Mouse (Mus musculus) midbrain, embryonic 15.5 days (tissue): Measurements from ENCODE around the gene Zfp609. TPM values are rescaled to one million over a fixed set of nuclear protein-coding genes. Genes with fewer than 3 reads are reported as not detected.
"Not testable (repeated sequence)": the region's sequence is repeated elsewhere in the genome, so short reads cannot be mapped to it uniquely, and the experiment has no call there.

Experiments
- ATAC-seq: fragments of 200-750 bp; cut with Nextera tagmentation; replicated peaks from 2 replicates; pipeline ENCODE4 v1.8.0; 2017; ENCODE audit warnings: moderate TSS enrichment
- H3K27ac ChIP-seq: fragments of 300-500 bp; sonication (generic); 2 replicates; pipeline ENCODE4 v1.5.1; 2015; ENCODE audit warnings: mild to moderate bottlenecking, inconsistent platforms
- H3K27me3 ChIP-seq: fragments of 300-500 bp; sonication (generic); replicated peaks from 2 replicates; pipeline ENCODE4 v1.6.1; 2015; ENCODE audit warnings: inconsistent platforms
- H3K36me3 ChIP-seq: fragments of 300-500 bp; sonication (generic); replicated peaks from 2 replicates; pipeline ENCODE4 v1.6.1; 2015; ENCODE audit warnings: inconsistent platforms
- H3K4me1 ChIP-seq: fragments of 300-500 bp; sonication (generic); 2 replicates; pipeline ENCODE4 v1.6.1; 2015; ENCODE audit warnings: inconsistent platforms
- H3K4me2 ChIP-seq: fragments of 300-500 bp; sonication (generic); 2 replicates; pipeline ENCODE4 v1.6.1; 2015; ENCODE audit warnings: inconsistent platforms, mild to moderate bottlenecking, moderate library complexity
- H3K4me3 ChIP-seq: fragments of 300-500 bp; sonication (generic); 2 replicates; pipeline ENCODE4 v1.5.1; 2015; ENCODE audit warnings: mild to moderate bottlenecking, inconsistent platforms
- H3K9ac ChIP-seq: fragments of 300-500 bp; sonication (generic); 2 replicates; pipeline ENCODE4 v1.6.1; 2015; ENCODE audit warnings: mild to moderate bottlenecking, inconsistent platforms
- H3K9me3 ChIP-seq: fragments of 300-500 bp; sonication (generic); 2 replicates; pipeline ENCODE4 v1.6.1; 2016; ENCODE audit warnings: inconsistent platforms
- WGBS: fragments of 180-500 bp; shearing (Covaris S2); methylation state at CpG from one replicate; pipeline ENCODE4 v1.1.7; 2015; ENCODE audit warnings: mixed read lengths; 5-methylcytosine and 5-hydroxymethylcytosine counted together
- polyA plus RNA-seq: library from polyadenylated mRNA; unstranded; fragments of >200 nt; fragmentation: Nextera tagmentation; extraction: Ambion mirVana; gene quantifications from 2 replicates; pipeline ENCODE4 v1.2.1, GENCODE M21; 2015

Zfp609 gene
- polyA plus RNA-seq, 1 experiment from 2014 or later = 8.7 TPM

DNA sequence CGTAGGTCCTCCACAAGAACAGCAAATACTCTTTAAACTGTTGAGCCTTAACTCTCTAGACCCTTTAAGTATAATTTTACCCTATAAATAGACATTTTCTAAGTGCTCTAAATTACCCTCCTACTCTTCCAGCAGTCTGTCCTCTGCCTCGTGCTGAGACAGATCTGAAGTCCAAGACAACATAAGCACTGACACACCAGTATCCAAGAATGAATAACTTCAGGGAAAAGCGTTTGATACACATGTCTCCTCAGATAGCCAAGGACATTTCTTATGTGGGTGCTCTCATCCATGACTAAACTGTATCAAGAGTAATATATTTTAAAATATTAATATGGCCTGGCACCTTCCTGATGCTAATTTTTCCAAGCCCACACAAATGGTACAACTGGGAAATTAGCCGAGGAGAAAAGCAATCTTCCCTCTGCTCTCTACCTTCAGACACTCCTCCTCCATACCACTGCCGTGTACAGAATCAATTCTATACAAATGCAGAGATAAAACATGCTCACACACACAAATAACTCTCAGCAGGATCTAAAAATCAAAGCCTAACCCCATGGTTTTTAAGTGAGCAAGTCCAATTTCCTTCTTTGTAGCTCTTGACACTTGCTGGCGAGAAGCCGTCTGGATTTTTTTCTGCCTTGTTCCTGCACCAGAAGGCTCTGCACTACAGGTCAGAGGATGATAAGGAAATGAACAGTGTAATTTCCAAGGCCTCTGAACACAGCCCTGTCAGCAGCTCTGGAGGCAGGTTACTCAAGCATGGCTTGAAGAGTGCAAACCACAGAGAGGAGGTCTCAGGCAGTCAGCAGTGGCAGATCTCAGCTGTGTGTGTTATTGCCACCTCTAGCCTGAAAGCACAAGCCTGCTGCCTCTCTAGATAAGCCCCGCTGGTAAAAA lies 40.2 kb downstream of the Zfp609 start:
- Histone ChIP-seq H3K4me1 (peaks cover 53% of the 10 kb centered on the region), H3K9ac (no peak overlapping the region)
- ATAC-seq = peak; percentile 74

DNA sequence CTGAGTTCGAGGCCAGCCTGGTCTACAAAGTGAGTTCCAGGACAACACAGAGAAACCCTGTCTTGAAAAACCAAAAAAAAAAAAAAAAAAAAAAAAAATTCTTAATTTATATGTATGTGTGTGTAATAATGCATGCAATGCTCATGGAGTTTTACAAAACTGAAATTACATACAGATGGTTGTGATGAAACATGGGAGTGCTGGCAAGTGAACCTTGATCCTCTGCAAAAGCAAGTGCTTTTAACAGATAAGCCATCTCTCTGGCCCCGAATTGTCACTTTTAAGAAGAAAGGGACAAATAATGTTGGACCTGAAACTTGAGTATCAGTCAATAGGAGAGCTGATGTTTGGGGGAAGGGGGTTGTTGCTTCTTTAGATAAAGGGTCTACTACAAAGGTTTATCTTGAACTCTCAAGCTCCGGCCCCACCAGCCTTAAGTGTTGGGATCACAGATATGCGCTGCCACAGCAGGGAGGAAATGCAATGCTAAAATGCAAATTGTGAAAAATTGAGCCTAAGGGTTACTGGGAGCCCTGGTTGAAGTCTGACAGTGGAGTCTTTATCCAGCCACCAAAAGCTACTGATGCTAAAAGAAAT lies 41.5 kb downstream of the Zfp609 start:
- Histone ChIP-seq H3K27me3 (no peaks in the 10 kb centered on the region), H3K4me1 (peaks cover 41% of the 10 kb centered on the region), H3K4me3 (no peak overlapping the region), H3K9ac (no peak overlapping the region), H3K4me2 (no peak overlapping the region), H3K9me3 (no peaks in the 10 kb centered on the region), H3K27ac (no peak overlapping the region), H3K36me3 (no peaks in the 10 kb centered on the region)
- WGBS = 79% methylated on average over 4 of the region's 4 CpGs
- ATAC-seq = no peak

More for the DNA sequence above, 40.2 kb downstream of the Zfp609 start:
- Histone ChIP-seq H3K27ac (peak overlapping the region; percentile 74), H3K9me3 (no peaks in the 10 kb centered on the region), H3K4me2 (peak overlapping the region; percentile 7; the same call in 1 of the 2 replicates), H3K27me3 (no peaks in the 10 kb centered on the region), H3K4me3 (no peak overlapping the region), H3K36me3 (no peaks in the 10 kb centered on the region)
- 32% methylated on average over 8 of the region's 8 CpGs for WGBS

DNA sequence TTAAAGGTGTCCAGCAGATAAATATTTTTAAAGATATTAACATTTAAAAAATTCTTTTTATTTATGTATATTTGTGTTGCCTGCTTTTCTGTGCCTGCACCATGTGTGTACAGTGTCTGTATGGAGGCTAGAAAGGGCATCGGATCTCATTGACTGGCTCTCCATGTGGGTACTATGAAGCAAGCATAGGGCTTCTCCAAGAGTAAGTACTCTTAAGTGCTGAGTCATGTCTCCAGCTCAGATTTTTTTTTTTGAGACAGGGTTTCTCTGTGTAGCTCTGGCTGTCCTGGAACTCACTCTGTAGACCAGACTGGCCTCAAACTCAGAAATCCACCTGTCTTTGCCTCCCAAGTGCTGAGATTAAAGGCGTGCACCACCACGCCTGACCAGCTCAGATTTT lies 47.7 kb downstream of the Zfp609 start:
- H3K4me1 ChIP-seq = peaks cover 19% of the 10 kb centered on the region
- not testable (repeated sequence) for H3K27me3 ChIP-seq, H3K27ac ChIP-seq, H3K9me3 ChIP-seq, H3K4me2 ChIP-seq, H3K4me3 ChIP-seq, H3K9ac ChIP-seq, H3K36me3 ChIP-seq, ATAC-seq
- WGBS = 94% methylated on average over 3 of the region's 3 CpGs

DNA sequence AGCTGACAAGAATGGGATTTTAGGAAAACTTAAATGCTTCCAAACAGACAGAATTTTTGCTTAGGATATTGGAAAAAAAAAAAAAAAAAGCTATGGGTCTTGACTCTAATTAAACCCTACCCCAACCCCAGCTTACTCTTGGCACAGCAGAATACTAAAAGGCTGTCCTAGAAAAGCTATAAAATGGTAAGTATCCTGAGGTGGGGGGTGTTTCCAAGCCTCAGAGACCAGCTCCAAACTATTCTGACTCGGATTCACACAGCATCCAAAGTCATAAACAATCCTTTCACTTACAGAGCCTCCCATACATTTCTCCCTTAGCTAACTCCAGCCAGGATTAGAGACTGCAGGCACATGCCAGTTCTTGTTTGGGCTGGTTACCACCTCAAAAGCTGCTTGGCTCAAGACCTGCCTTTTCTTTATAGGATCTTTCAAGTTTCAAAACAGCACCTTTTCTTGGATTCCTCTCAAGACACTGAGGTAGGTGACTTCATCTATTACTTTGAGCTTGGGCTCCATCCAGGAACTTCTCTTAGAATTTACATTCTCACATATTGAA lies 50.4 kb downstream of the Zfp609 start:
- Histone ChIP-seq H3K9me3 (no peaks in the 10 kb centered on the region), H3K4me1 (peaks cover 12% of the 10 kb centered on the region), H3K36me3 (no peaks in the 10 kb centered on the region), H3K4me3 (no peak overlapping the region), H3K27me3 (no peaks in the 10 kb centered on the region), H3K4me2 (no peak overlapping the region), H3K27ac (no peak overlapping the region), H3K9ac (no peak overlapping the region)
- WGBS = 0% methylated on average over 1 of the region's 1 CpGs
- ATAC-seq = no peak

DNA sequence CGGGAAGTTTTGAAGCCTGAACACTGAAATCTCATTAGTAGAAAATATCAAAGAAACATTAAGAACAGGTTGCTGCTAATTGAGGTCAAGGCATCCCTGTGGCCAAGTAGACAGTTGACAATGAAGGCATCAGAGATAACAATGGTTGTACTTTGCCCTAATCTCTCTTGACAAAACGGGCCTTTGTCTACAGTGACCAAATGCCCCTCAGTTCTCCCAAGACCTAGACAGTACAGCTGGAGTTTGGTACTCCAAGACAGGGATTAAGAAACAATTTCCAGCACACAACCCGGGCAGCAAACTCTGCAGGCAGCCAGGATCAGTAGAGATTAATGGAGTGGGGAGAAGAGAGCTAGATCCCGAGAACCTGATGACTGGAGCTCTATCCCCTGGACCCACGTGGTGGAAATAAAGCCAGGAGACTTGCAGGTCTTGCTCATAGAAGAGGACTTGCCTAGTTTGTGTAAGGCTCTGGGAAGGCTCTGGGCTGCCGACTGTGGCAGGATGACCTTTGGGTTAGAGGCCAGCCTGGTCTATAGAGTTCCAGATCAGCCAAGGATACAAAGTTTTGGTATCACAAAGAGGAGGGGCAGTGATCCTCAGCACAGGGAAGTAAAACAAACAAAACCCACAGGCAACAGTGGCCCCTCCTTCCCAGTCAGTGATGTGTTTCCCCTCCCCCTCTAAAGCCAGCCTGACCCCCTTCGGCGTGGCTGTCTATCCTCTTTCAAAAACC lies 51.1 kb downstream of the Zfp609 start:
- 9% methylated on average over 8 of the region's 8 CpGs for WGBS
- no peak overlapping the region for H3K27ac ChIP-seq

DNA sequence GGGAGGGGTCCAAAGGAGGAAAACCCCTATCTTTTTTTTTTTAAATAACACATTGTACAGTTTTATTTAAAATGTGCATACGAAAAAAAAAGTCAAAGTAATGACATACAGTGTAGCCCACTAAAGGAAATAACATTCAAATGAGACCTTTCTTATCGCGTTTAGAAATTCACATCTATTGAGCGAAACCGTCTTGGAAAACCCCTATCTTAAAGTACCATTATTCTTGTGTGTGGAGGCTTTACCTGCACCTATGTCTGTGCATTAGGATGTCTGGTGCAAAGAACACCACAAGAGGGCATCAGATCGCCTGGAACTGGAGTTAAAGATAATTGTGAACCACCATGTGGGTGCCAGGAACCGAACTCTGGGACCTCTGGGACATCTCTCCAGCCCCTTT lies 53.6 kb downstream of the Zfp609 start:
- 95% methylated on average over 7 of the region's 7 CpGs for WGBS
- no peak for ATAC-seq
- Histone ChIP-seq H3K4me3 (no peak overlapping the region), H3K4me2 (no peak overlapping the region), H3K27ac (no peak overlapping the region), H3K4me1 (peaks cover 32% of the 10 kb centered on the region), H3K9me3 (no peaks in the 10 kb centered on the region), H3K36me3 (no peaks in the 10 kb centered on the region), H3K9ac (no peak overlapping the region), H3K27me3 (no peaks in the 10 kb centered on the region)

More for the DNA sequence above, 51.1 kb downstream of the Zfp609 start:
- Histone ChIP-seq H3K4me2 (no peak overlapping the region), H3K9ac (no peak overlapping the region), H3K27me3 (no peaks in the 10 kb centered on the region), H3K4me3 (no peak overlapping the region), H3K4me1 (peaks cover 16% of the 10 kb centered on the region), H3K9me3 (no peaks in the 10 kb centered on the region), H3K36me3 (no peaks in the 10 kb centered on the region)
- no peak for ATAC-seq

DNA sequence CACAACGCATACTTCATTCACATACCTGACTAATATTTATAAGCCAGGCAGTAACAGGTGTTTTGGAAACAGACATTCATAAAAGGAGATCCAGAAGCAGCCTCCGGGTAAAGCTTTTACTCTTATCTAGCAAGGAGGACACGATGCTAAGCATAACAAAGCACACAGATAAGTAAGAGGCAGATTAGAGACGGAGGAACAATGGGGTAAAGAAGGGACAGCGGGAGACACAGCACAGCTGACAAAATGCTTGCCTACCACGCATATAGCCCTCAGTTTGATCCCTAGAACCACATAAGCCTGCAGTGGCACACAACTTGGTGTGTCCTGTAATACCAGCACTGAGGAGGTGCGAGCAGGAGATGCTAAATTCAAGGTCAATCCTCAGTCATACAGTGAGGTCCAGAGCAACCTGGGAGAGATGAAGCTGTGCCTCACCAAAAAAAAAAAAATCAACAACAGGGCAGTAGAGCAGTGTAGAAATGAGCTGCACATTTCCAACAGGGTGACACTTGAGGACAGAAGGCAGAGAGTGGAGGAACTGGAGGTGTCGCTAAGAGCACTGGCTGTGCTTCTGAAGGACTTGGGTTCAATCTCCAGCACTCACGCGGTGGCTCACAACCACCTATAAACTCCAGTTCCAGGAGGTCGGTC lies 56.2 kb downstream of the Zfp609 start:
- H3K9me3 ChIP-seq = no peaks in the 10 kb centered on the region
- peaks cover 20% of the 10 kb centered on the region for H3K4me1 ChIP-seq
- no peak for ATAC-seq
- no peaks in the 10 kb centered on the region for H3K27me3 ChIP-seq
- no peak overlapping the region for H3K27ac ChIP-seq
- H3K4me2 ChIP-seq = no peak overlapping the region
- no peak overlapping the region for H3K9ac ChIP-seq
- H3K36me3 ChIP-seq = no peaks in the 10 kb centered on the region
- WGBS = 21% methylated on average over 11 of the region's 11 CpGs
- no peak overlapping the region for H3K4me3 ChIP-seq

DNA sequence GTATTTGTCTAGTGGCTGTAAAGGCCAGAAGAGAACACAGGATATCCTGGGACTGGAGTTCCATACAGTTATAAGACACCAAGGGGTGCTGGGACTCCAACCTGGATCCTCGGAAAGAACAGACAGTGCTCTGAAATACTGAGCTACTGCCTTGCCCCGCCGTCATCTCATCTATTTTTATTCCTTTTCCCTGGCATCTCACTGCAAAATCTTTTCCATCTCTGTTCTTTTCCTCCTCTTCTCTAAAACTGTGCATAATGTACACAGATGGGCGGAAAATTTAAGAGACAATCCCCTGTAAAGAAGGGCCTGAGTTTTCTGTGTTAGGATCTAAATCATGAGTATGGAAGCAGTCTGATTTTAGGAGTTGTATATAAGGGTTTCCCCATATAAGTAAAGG lies 64.6 kb downstream of the Zfp609 start:
- Histone ChIP-seq H3K4me1 (0 out of 2 replicates have a peak, but pooled peaks cover 4% of the 10 kb centered on the region), H3K4me2 (no peak overlapping the region), H3K27ac (no peak overlapping the region), H3K27me3 (no peaks in the 10 kb centered on the region), H3K9ac (no peak overlapping the region), H3K36me3 (no peaks in the 10 kb centered on the region), H3K9me3 (no peaks in the 10 kb centered on the region), H3K4me3 (no peak overlapping the region)
- 89% methylated on average over 4 of the region's 4 CpGs for whole genome bisulfite sequencing
- ATAC-seq = no peak

DNA sequence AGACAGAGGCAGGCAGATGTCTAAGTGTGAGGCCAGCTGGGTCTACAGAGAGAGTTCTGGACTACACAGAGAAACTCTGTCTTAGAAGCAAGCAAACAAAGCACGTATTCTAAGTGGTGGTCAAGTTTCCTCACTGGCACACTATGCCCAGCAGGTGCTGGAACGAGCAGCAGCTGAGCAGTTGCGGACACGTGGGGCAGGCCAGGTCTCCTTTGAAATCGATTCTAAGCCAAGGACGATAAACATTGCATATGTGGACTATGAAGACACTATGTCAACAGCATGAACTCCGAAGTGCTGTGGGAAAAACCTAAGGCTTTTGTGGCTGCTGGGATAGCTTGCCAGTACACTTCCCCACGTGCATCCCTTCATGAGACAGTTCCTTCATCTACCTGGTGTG lies 67.4 kb downstream of the Zfp609 start:
- H3K4me1 ChIP-seq = peaks cover 16% of the 10 kb centered on the region
- no peak overlapping the region for H3K4me2 ChIP-seq
- H3K9me3 ChIP-seq = no peaks in the 10 kb centered on the region
- H3K4me3 ChIP-seq = no peak overlapping the region
- no peaks in the 10 kb centered on the region for H3K36me3 ChIP-seq
- H3K9ac ChIP-seq = no peak overlapping the region
- H3K27ac ChIP-seq = no peak overlapping the region
- no peaks in the 10 kb centered on the region for H3K27me3 ChIP-seq
- 68% methylated on average over 8 of the region's 8 CpGs for WGBS
- ATAC-seq = no peak

DNA sequence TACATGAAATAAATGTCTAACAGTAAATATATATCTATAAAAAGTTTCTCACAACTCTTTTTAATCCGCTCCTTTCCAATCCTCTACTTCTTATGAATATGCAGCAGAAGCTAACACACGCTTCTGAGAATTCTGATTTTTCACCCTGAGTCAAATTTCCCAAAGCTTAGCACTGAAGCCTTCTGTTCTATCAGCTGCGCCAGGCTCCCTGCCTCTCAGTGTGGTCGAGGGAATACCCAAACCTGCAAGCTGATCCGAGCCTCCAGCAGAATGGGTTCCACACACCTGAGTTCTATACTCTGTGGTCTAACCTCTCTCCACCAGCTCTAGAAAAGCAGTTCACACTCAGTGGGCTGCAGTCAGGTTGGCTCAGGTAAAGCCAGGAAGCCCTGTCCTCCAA lies 68.1 kb downstream of the Zfp609 start:
- Histone ChIP-seq H3K9me3 (no peaks in the 10 kb centered on the region), H3K4me1 (peaks cover 16% of the 10 kb centered on the region), H3K27me3 (no peaks in the 10 kb centered on the region), H3K4me2 (no peak overlapping the region), H3K9ac (no peak overlapping the region), H3K27ac (no peak overlapping the region), H3K4me3 (no peak overlapping the region), H3K36me3 (no peaks in the 10 kb centered on the region)
- 89% methylated on average over 5 of the region's 5 CpGs for WGBS
- no peak for ATAC-seq

DNA sequence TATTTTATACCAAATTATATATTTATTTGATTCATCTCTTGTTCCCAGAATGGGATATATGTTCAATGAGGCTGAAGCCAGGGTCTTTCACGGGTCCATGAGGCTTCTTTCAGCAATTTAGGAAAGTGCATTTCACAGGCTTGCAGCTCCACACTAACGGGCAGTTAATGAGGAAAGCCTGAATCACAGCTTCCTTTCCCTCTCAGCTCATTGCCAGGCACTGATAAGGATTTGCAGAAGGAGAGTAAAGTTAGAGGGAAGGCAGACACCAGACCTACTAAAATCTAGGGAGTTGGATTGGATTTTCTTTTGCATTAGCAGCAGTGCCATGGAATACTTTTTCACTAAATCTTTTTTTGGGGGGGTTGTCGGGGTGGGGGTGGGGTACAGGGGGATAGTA lies 69.5 kb downstream of the Zfp609 start:
- no peaks in the 10 kb centered on the region for H3K9me3 ChIP-seq
- H3K27me3 ChIP-seq = no peaks in the 10 kb centered on the region
- no peak overlapping the region for H3K27ac ChIP-seq
- no peak overlapping the region for H3K4me2 ChIP-seq
- peaks cover 16% of the 10 kb centered on the region for H3K4me1 ChIP-seq
- no peak for ATAC-seq
- no peaks in the 10 kb centered on the region for H3K36me3 ChIP-seq
- 81% methylated on average over 3 of the region's 3 CpGs for WGBS
- H3K9ac ChIP-seq = no peak overlapping the region
- no peak overlapping the region for H3K4me3 ChIP-seq
